Mouse (Mus musculus) liver, embryonic 14.5 days (tissue): ENCODE measurements at regions not wholly inside any gene's neighbourhood (a gene's known extent, or its start where the extent isn't known, plus 50 kb on each side); places are given as distances from the start of the nearest gene placed in this dataset.

Experiments used
- ATAC-seq: fragments of 200-750 bp; cut with Nextera tagmentation; 2 replicates; pipeline ENCODE4 v1.8.0; 2017; ENCODE audit warnings: moderate number of reproducible peaks, mild to moderate bottlenecking, moderate library complexity; ENCODE audit not compliant: insufficient read depth
- DNase-seq, 3 experiments: peaks; one replicate each; pipeline ENCODE4 v3.0.0-alpha.2; 2012 to 2013; ENCODE audit warnings: low read depth in 3 of 3, low spot score in 3 of 3
- H3K27ac ChIP-seq: fragments of 300-500 bp; sonication (generic); 2 replicates; pipeline ENCODE4 v1.5.1; 2014; ENCODE audit warnings: moderate library complexity, mild to moderate bottlenecking, control low read depth, inconsistent platforms
- H3K27me3 ChIP-seq: fragments of 300-500 bp; sonication (generic); 2 replicates; pipeline ENCODE4 v1.6.1; 2014; ENCODE audit warnings: mild to moderate bottlenecking, low read length, moderate library complexity; ENCODE audit not compliant: control insufficient read depth, insufficient read depth
- H3K36me3 ChIP-seq: fragments of 300-500 bp; sonication (generic); replicated peaks from 2 replicates; pipeline ENCODE4 v1.6.1; 2014; ENCODE audit warnings: low read depth; ENCODE audit not compliant: control insufficient read depth, insufficient read depth
- H3K4me1 ChIP-seq, 2 experiments: fragments of 200-500 bp in 1 of 2; fragments of 300-500 bp in 1 of 2; sonication (generic) in 1 of 2; replicated peaks; 2 replicates each; pipeline ENCODE4 v1.6.1; 2012 to 2014; ENCODE audit warnings: antibody characterized with exemption in 1 of 2, inconsistent platforms in 1 of 2, low read length in 1 of 2; ENCODE audit not compliant: control insufficient read depth in 2 of 2, insufficient read depth in 2 of 2
- H3K4me2 ChIP-seq: fragments of 300-500 bp; sonication (generic); 2 replicates; pipeline ENCODE4 v1.6.1; 2014; ENCODE audit warnings: low read depth, mild to moderate bottlenecking, control low read depth, moderate library complexity
- H3K4me3 ChIP-seq, 2 experiments: fragments of 200-500 bp in 1 of 2; fragments of 300-500 bp in 1 of 2; sonication (generic) in 1 of 2; 2 replicates each; pipeline ENCODE4 v1.5.1; 2012 to 2014; ENCODE audit warnings: low read depth in 2 of 2, low read length in 2 of 2, mild to moderate bottlenecking in 2 of 2, control low read depth in 1 of 2, inconsistent platforms in 1 of 2, moderate library complexity in 1 of 2; ENCODE audit not compliant: insufficient read depth in 1 of 2
- H3K9ac ChIP-seq: fragments of 300-500 bp; sonication (generic); replicated peaks from 2 replicates; pipeline ENCODE4 v1.6.1; 2014; ENCODE audit warnings: mild to moderate bottlenecking, control low read depth, moderate library complexity
- H3K9me3 ChIP-seq: fragments of 300-500 bp; sonication (generic); 2 replicates; pipeline ENCODE4 v1.6.1; 2016; ENCODE audit warnings: low read length, mixed read lengths; ENCODE audit not compliant: control insufficient read depth
- CTCF ChIP-seq: IDR thresholded peaks from 2 replicates; pipeline ENCODE4 v1.5.1; 2016; ENCODE audit warnings: antibody characterized with exemption, low read depth, control low read depth
- EP300 ChIP-seq: IDR thresholded peaks from 2 replicates; pipeline ENCODE4 v1.6.1; 2016; ENCODE audit warnings: antibody characterized with exemption, low read depth
- WGBS: fragments of 180-500 bp; shearing (Covaris S2); extraction: QIAGEN DNeasy Blood & Tissue Kit; methylation state at CpG from one replicate; pipeline ENCODE4 v1.1.7; 2014; ENCODE audit not compliant: insufficient replicate concordance; 5-methylcytosine and 5-hydroxymethylcytosine counted together

GRCm38 (mm10) chr7:64054996-64055395 lies 98.6 kb upstream of the Trpm1 start:
- no peaks in the 10 kb centered on the region for H3K27me3 ChIP-seq
- H3K4me1 ChIP-seq = peaks cover 46 to 49% of the 10 kb centered on the region in 2 experiments
- ATAC-seq = no peak
- WGBS = 75% methylated on average over 4 of the region's 4 CpGs
- H3K36me3 ChIP-seq = no peaks in the 10 kb centered on the region
- no peak overlapping the region for H3K4me3 ChIP-seq
- DNase-seq = no peak
- no peak overlapping the region for H3K9ac ChIP-seq
- TF ChIP-seq CTCF = no peak
- no peak for TF ChIP-seq EP300
- no peaks in the 10 kb centered on the region for H3K9me3 ChIP-seq
- H3K4me2 ChIP-seq = no peak overlapping the region
- H3K27ac ChIP-seq = no peak overlapping the region

GRCm38 (mm10) chr7:64053766-64054165 lies 99.9 kb upstream of the Trpm1 start:
- TF ChIP-seq CTCF (no peak), EP300 (no peak)
- H3K27me3 ChIP-seq = no peaks in the 10 kb centered on the region
- H3K4me1 ChIP-seq = peaks cover 49% of the 10 kb centered on the region in 2 experiments
- H3K9ac ChIP-seq = no peak overlapping the region
- ATAC-seq = no peak
- H3K27ac ChIP-seq = no peak overlapping the region
- H3K4me2 ChIP-seq = no peak overlapping the region
- no peaks in the 10 kb centered on the region for H3K9me3 ChIP-seq
- 78% methylated on average over 12 of the region's 12 CpGs for WGBS
- no peaks in the 10 kb centered on the region for H3K36me3 ChIP-seq
- H3K4me3 ChIP-seq = no peak overlapping the region
- DNase-seq = no peak

GRCm38 (mm10) chr7:64052400-64052799 lies 101.2 kb upstream of the Trpm1 start:
- H3K36me3 ChIP-seq = no peaks in the 10 kb centered on the region
- no peak overlapping the region for H3K4me3 ChIP-seq
- 85% methylated on average over 9 of the region's 9 CpGs for WGBS
- no peaks in the 10 kb centered on the region for H3K27me3 ChIP-seq
- no peak for ATAC-seq
- TF ChIP-seq EP300 = no peak
- no peak for TF ChIP-seq CTCF
- no peaks in the 10 kb centered on the region for H3K9me3 ChIP-seq
- H3K4me1 ChIP-seq = peaks cover 47 to 48% of the 10 kb centered on the region in 2 experiments
- H3K4me2 ChIP-seq = no peak overlapping the region
- no peak overlapping the region; the same call in 1 of the 2 replicates for H3K27ac ChIP-seq
- DNase-seq = no peak
- H3K9ac ChIP-seq = no peak overlapping the region

GRCm38 (mm10) chr7:64050826-64051401 lies 102.7 kb upstream of the Trpm1 start:
- Histone ChIP-seq H3K27ac (peak overlapping the region; percentile 98), H3K9ac (peak overlapping the region; percentile 27; the same call in 1 of the 2 replicates), H3K4me3 (no peak overlapping the region), H3K36me3 (no peaks in the 10 kb centered on the region), H3K4me2 (no peak overlapping the region; the same call in 1 of the 2 replicates), H3K9me3 (no peaks in the 10 kb centered on the region), H3K4me1 (peaks cover 43 to 44% of the 10 kb centered on the region in 2 experiments), H3K27me3 (no peaks in the 10 kb centered on the region)
- DNase-seq (no peak), ATAC-seq (no peak)
- 39% methylated on average over 3 of the region's 3 CpGs for WGBS
- TF ChIP-seq EP300 (no peak), CTCF (no peak)

- H3K27me3 ChIP-seq = no peaks in the 10 kb centered on the region
- peaks cover 41 to 44% of the 10 kb centered on the region in 2 experiments for H3K4me1 ChIP-seq
- H3K4me2 ChIP-seq = peak overlapping the region; percentile 87
- TF ChIP-seq EP300 = no peak
- no peak for TF ChIP-seq CTCF
- H3K36me3 ChIP-seq = no peaks in the 10 kb centered on the region
- H3K4me3 ChIP-seq = no peak overlapping the region
- no peak for DNase-seq
- no peak for ATAC-seq
- H3K27ac ChIP-seq = peak overlapping the region; percentile 98
- no peaks in the 10 kb centered on the region for H3K9me3 ChIP-seq
- peak overlapping the region; percentile 64 for H3K9ac ChIP-seq
- 54% methylated on average over 5 of the region's 5 CpGs for WGBS
Measured at GRCm38 (mm10) chr7:64050246-64050645, 103.4 kb upstream of the Trpm1 start.
